Mouse (Mus musculus): ENCODE measurements around the gene Cers1.

DNA sequence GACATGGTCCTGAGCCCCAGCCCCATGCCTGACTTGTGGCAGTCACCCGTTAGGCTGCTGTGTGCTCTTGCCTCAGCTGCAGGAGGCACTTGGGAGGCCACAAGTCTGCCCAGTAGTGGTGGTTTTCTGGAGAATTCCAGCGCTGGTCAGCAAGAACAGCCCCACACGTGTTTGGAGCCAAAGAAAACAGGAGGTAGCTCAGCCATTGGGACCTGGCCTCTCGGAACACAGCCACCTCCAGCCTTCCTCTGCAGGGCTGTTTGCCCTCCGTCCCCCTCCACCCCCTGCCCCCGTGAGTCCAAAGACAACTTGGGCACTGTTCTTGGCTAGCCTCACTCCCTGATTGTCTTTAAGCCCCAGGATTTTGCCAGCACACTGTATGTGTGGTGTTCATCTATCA lies 56.4 kb downstream of the Cers1 start:
- TF ChIP-seq CTCF (IDR thresholded peaks at IDR 0.05; ENCODE audit: low read depth, low read length) (no peak), GATA1 (IDR thresholded peaks at IDR 0.05; ENCODE audit: borderline replicate concordance, low read length) (no peak), GATA2 (IDR thresholded peaks at IDR 0.05; ENCODE audit: borderline replicate concordance, low read depth, low read length) (no peak)

Measured in G1E (cell line).